ENCODE assay signal across 10 mouse cellular contexts in genomic region chr11:116652330-116653098, GRCm38 (mm10). TPM values are rescaled to one million over a fixed set of nuclear protein-coding genes. Genes with fewer than 3 reads are reported as not detected.
DNase-seq lines count a peak whose midpoint lies in the region; ATAC-seq and TF ChIP-seq lines count a peak whose summit lies in the region.
"Had no signal": no experiment of that assay in that cellular context is flagged by ENCODE, and none has a peak within 500 bp of the region (broad histone marks: within the 10 kb centered on the region; RNA-seq: fewer than 3 reads in every experiment).

No protein-coding gene starts in this region.

- no peaks in the 10 kb centered on the region for H3K36me3 ChIP-seq in heart, embryonic 13.5 days
- H3K36me3 ChIP-seq in E14TG2a.4 (ENCODE audit: insufficient read depth, low read length): no peaks in the 10 kb centered on the region
- H3K36me3 ChIP-seq in embryonic facial prominence, embryonic 15.5 days: no peaks in the 10 kb centered on the region
- no peaks in the 10 kb centered on the region for H3K36me3 ChIP-seq in limb, embryonic 13.5 days

- peaks cover 67% of the 10 kb centered on the region for H3K27me3 ChIP-seq in heart, embryonic 13.5 days (replicated peaks)
- peaks cover 73% of the 10 kb centered on the region for H3K27me3 ChIP-seq in E14TG2a.4 (ENCODE audit: insufficient read depth, low read length)
- peaks cover 16% of the 10 kb centered on the region for H3K27me3 ChIP-seq in embryonic facial prominence, embryonic 15.5 days
- peaks cover 41% of the 10 kb centered on the region for H3K27me3 ChIP-seq in limb, embryonic 13.5 days

- H3K27ac ChIP-seq in heart, embryonic 13.5 days (replicated peaks): no peak overlapping the region
- H3K27ac ChIP-seq in embryonic facial prominence, embryonic 15.5 days (replicated peaks): no peak overlapping the region; the same call in 1 of the 2 replicates
- no peak overlapping the region for H3K27ac ChIP-seq in limb, embryonic 13.5 days

- no peak for DNase-seq in heart, postnatal 25 days (ENCODE audit: low spot score)
- no peak for DNase-seq in urinary bladder, postnatal 36 days (ENCODE audit: low spot score in 2 of 2)
- DNase-seq in gastrocnemius, postnatal 14 days: no peak
- no peak for DNase-seq in ovary, adult 18-20 months (ENCODE audit: low spot score)
- DNase-seq: spleen, adult 18-20 months had no signal

- ATAC-seq in heart, embryonic 13.5 days (ENCODE audit: extremely low read depth, insufficient number of reproducible peaks, low FRiP score, low TSS enrichment): no peak
- no peak for ATAC-seq in embryonic facial prominence, embryonic 15.5 days (ENCODE audit: insufficient number of reproducible peaks, low FRiP score, low TSS enrichment, low read depth)
- ATAC-seq in limb, embryonic 13.5 days (ENCODE audit: low FRiP score, low read depth): no peak

- no peak overlapping the region for H3K9ac ChIP-seq in heart, embryonic 13.5 days
- 0 out of 2 replicates have a peak overlapping the region, but pooled peaks have one; percentile 60 for H3K9ac ChIP-seq in embryonic facial prominence, embryonic 15.5 days
- 0 out of 2 replicates have a peak overlapping the region, but pooled peaks have one; percentile 46 for H3K9ac ChIP-seq in limb, embryonic 13.5 days

- WGBS in heart, embryonic 13.5 days: 70% methylated on average over 25 of the region's 25 CpGs
- 47% methylated on average over 25 of the region's 25 CpGs for WGBS in embryonic facial prominence, embryonic 15.5 days
- 64% methylated on average over 25 of the region's 25 CpGs for WGBS in limb, embryonic 13.5 days

- intact Hi-C loops in heart, postnatal 25 days (cut with DNase I): no loop called here
- intact Hi-C loops in gastrocnemius, postnatal 14 days (cut with DNase I; ENCODE audit: low total_unique reads): no loop called here

- no peaks in the 10 kb centered on the region for H3K9me3 ChIP-seq in heart, embryonic 13.5 days
- H3K9me3 ChIP-seq in E14TG2a.4 (ENCODE audit: low read length): no peaks in the 10 kb centered on the region
- H3K9me3 ChIP-seq in embryonic facial prominence, embryonic 15.5 days (replicated peaks): no peaks in the 10 kb centered on the region
- no peaks in the 10 kb centered on the region for H3K9me3 ChIP-seq in limb, embryonic 13.5 days
- H3K9me3 ChIP-seq: megakaryocyte, embryonic 14.5 days had no signal

- peak overlapping the region; percentile 94 for H3K4me2 ChIP-seq in heart, embryonic 13.5 days
- peak overlapping the region; percentile 89 for H3K4me2 ChIP-seq in embryonic facial prominence, embryonic 15.5 days (replicated peaks)
- H3K4me2 ChIP-seq in limb, embryonic 13.5 days (replicated peaks): peak overlapping the region; percentile 96

- H3K4me1 ChIP-seq in heart, embryonic 13.5 days: peaks cover 51% of the 10 kb centered on the region
- H3K4me1 ChIP-seq in E14TG2a.4 (replicated peaks; ENCODE audit: low read depth, low read length): peaks cover 69% of the 10 kb centered on the region
- peaks cover 67% of the 10 kb centered on the region for H3K4me1 ChIP-seq in embryonic facial prominence, embryonic 15.5 days
- H3K4me1 ChIP-seq in limb, embryonic 13.5 days: peaks cover 51% of the 10 kb centered on the region

- TF ChIP-seq CTCF in E14TG2a.4 (conservative IDR thresholded peaks at IDR 0.05; ENCODE audit: low read length): no peak

- H3K4me3 ChIP-seq in heart, embryonic 13.5 days: no peak overlapping the region; the same call in 1 of the 2 replicates
- peak overlapping the region; percentile 39; the same call in 1 of the 2 replicates for H3K4me3 ChIP-seq in E14TG2a.4 (replicated peaks; ENCODE audit: low read length)
- peak overlapping the region; percentile 59 for H3K4me3 ChIP-seq in embryonic facial prominence, embryonic 15.5 days (replicated peaks)
- peak overlapping the region; percentile 56 for H3K4me3 ChIP-seq in limb, embryonic 13.5 days

RNA-seq across cellular contexts. Expression of gene Prcd, which starts 0.8 kb away (rescaled TPM):
- 0.51 and 0.93 TPM in 2 replicates for polyA plus RNA-seq in heart, embryonic 13.5 days (2015; fragmentation: Nextera tagmentation; extraction: Ambion mirVana)
- 1 to 10 TPM; 1.0 to 1.6 TPM for total RNA-seq in heart, postnatal 25 days (2021)
- 3.6 and 3.8 TPM in 2 replicates for polyA plus RNA-seq in embryonic facial prominence, embryonic 15.5 days (2015; fragmentation: Nextera tagmentation; extraction: Ambion mirVana)
- polyA plus RNA-seq in limb, embryonic 13.5 days (2015; fragmentation: Nextera tagmentation; extraction: Ambion mirVana): 0.56 and 0.83 TPM in 2 replicates
- under 1 TPM; 0.49 to 0.84 TPM for total RNA-seq in gastrocnemius, postnatal 14 days (2021)

RNA-seq across cellular contexts. Expression of gene Cygb, which starts 1.6 kb away (rescaled TPM):
- 2.6 TPM in 2 replicates for polyA plus RNA-seq in heart, embryonic 13.5 days (2015; fragmentation: Nextera tagmentation; extraction: Ambion mirVana)
- total RNA-seq in heart, postnatal 25 days (2021): 10 to 100 TPM; 34.8 to 49.8 TPM
- 32.7 and 33.3 TPM in 2 replicates for polyA plus RNA-seq in embryonic facial prominence, embryonic 15.5 days (2015; fragmentation: Nextera tagmentation; extraction: Ambion mirVana)
- 6.0 and 7.2 TPM in 2 replicates for polyA plus RNA-seq in limb, embryonic 13.5 days (2015; fragmentation: Nextera tagmentation; extraction: Ambion mirVana)
- 10 to 100 TPM; 16.8 to 22.8 TPM for total RNA-seq in gastrocnemius, postnatal 14 days (2021)

RNA-seq across cellular contexts. Expression of gene Rhbdf2, which starts 25.7 kb away (rescaled TPM):
- 7.2 and 8.0 TPM in 2 replicates for polyA plus RNA-seq in heart, embryonic 13.5 days (2015; fragmentation: Nextera tagmentation; extraction: Ambion mirVana)
- total RNA-seq in heart, postnatal 25 days (2021): 10 to 100 TPM; 10.6 to 12.8 TPM
- 8.3 and 8.8 TPM in 2 replicates for polyA plus RNA-seq in embryonic facial prominence, embryonic 15.5 days (2015; fragmentation: Nextera tagmentation; extraction: Ambion mirVana)
- 4.0 and 5.1 TPM in 2 replicates for polyA plus RNA-seq in limb, embryonic 13.5 days (2015; fragmentation: Nextera tagmentation; extraction: Ambion mirVana)
- 1 to 10 TPM; 5.9 to 9.0 TPM for total RNA-seq in gastrocnemius, postnatal 14 days (2021)
